Mouse (Mus musculus): ENCODE measurements around the gene Ddrgk1. TPM values are rescaled to one million over a fixed set of nuclear protein-coding genes. Genes with fewer than 3 reads are reported as not detected.

Gene Ddrgk1
- total RNA-seq (2022) = 100 to 1,000 TPM; 120 to 153 (median 133) TPM

- peak; percentile 86 to 89 for DNase-seq (ENCODE audit: low spot score in 2 of 2)
Observed at GRCm38 (mm10) chr2:130664102-130664701, at the start of gene Ddrgk1. Gene Ddrgk1 (minus strand): TSS chr2:130664659.

GRCm38 (mm10) chr2:130707057-130707456 lies 42.6 kb upstream of the Ddrgk1 start:
- DNase-seq (ENCODE audit: low spot score in 2 of 2) = no peak

- no peak for DNase-seq (ENCODE audit: low spot score in 2 of 2)
Observed at GRCm38 (mm10) chr2:130706602-130707001, 42.1 kb upstream of the Ddrgk1 start.

- DNase-seq (ENCODE audit: low spot score in 2 of 2) = no peak
Observed at GRCm38 (mm10) chr2:130705178-130705577, 40.7 kb upstream of the Ddrgk1 start.

- DNase-seq (ENCODE audit: low spot score in 2 of 2) = no peak
Observed at GRCm38 (mm10) chr2:130704040-130705001, 39.9 kb upstream of the Ddrgk1 start.

- DNase-seq (ENCODE audit: low spot score in 2 of 2) = no peak
Observed at GRCm38 (mm10) chr2:130697821-130698266, 33.4 kb upstream of the Ddrgk1 start.

- peak in 1 of 2 experiments; percentile 13 for DNase-seq (ENCODE audit: low spot score in 2 of 2)
Observed at GRCm38 (mm10) chr2:130697153-130697810, 32.8 kb upstream of the Ddrgk1 start, which contains the start of gene Slc4a11. Gene Slc4a11 (minus strand): TSS chr2:130697519.

GRCm38 (mm10) chr2:130696700-130697152 lies 32.3 kb upstream of the Ddrgk1 start:
- no peak for DNase-seq (ENCODE audit: low spot score in 2 of 2)

- DNase-seq (ENCODE audit: low spot score in 2 of 2) = no peak
Observed at GRCm38 (mm10) chr2:130693563-130693962, 29.1 kb upstream of the Ddrgk1 start.

- DNase-seq (ENCODE audit: low spot score in 2 of 2) = no peak
Observed at GRCm38 (mm10) chr2:130689011-130689410, 24.6 kb upstream of the Ddrgk1 start.

GRCm38 (mm10) chr2:130685426-130685825 lies 21.0 kb upstream of the Ddrgk1 start:
- DNase-seq (ENCODE audit: low spot score in 2 of 2) = no peak

- no peak for DNase-seq (ENCODE audit: low spot score in 2 of 2)
Observed at GRCm38 (mm10) chr2:130681531-130681930, 17.1 kb upstream of the Ddrgk1 start.

GRCm38 (mm10) chr2:130679899-130680298 lies 15.4 kb upstream of the Ddrgk1 start:
- DNase-seq (ENCODE audit: low spot score in 2 of 2) = no peak

GRCm38 (mm10) chr2:130679154-130679553 lies 14.7 kb upstream of the Ddrgk1 start:
- DNase-seq (ENCODE audit: low spot score in 2 of 2) = no peak

GRCm38 (mm10) chr2:130677211-130677610 lies 12.8 kb upstream of the Ddrgk1 start:
- DNase-seq (ENCODE audit: low spot score in 2 of 2) = no peak

GRCm38 (mm10) chr2:130667559-130667958 lies 3.1 kb upstream of the Ddrgk1 start, which contains the start of gene Itpa:
Gene Itpa (plus strand): TSS chr2:130667610.
- DNase-seq (ENCODE audit: low spot score in 2 of 2) = peak; percentile 63 to 81

GRCm38 (mm10) chr2:130663342-130663741 lies 1.1 kb downstream of the Ddrgk1 start:
- DNase-seq (ENCODE audit: low spot score in 2 of 2) = no peak

- DNase-seq (ENCODE audit: low spot score in 2 of 2) = no peak
Observed at GRCm38 (mm10) chr2:130658530-130658929, 5.9 kb downstream of the Ddrgk1 start.

- no peak for DNase-seq (ENCODE audit: low spot score in 2 of 2)
Observed at GRCm38 (mm10) chr2:130657541-130657940, 6.9 kb downstream of the Ddrgk1 start.

GRCm38 (mm10) chr2:130656536-130656935 lies 7.9 kb downstream of the Ddrgk1 start:
- DNase-seq (ENCODE audit: low spot score in 2 of 2) = no peak

GRCm38 (mm10) chr2:130655660-130656339 lies 8.7 kb downstream of the Ddrgk1 start:
- no peak for DNase-seq (ENCODE audit: low spot score in 2 of 2)

All from gastrocnemius, adult 8-10 months (tissue).